Mouse (Mus musculus) CH12.LX (cell line): Measurements from ENCODE around the gene Ctsh.

Source experiments
- CHD1 ChIP-seq: IDR thresholded peaks from 2 replicates; pipeline ENCODE4 v1.6.1; 2012; ENCODE audit warnings: low read depth, low read length, improper control_type of control experiment, inconsistent platforms
- CHD2 ChIP-seq: IDR thresholded peaks from 2 replicates; pipeline ENCODE4 v1.6.1; 2011; ENCODE audit warnings: low read length, improper control_type of control experiment
- CTCF ChIP-seq, 2 experiments: IDR thresholded peaks in 1 of 2; conservative IDR thresholded peaks in 1 of 2; 2 replicates each; pipeline ENCODE4 v1.5.1; 2011 to 2012; ENCODE audit warnings: low read depth in 2 of 2, low read length in 2 of 2, improper control_type of control experiment in 1 of 2, inconsistent platforms in 1 of 2, mild to moderate bottlenecking in 1 of 2, moderate library complexity in 1 of 2
- E2F4 ChIP-seq: IDR thresholded peaks from 2 replicates; pipeline ENCODE4 v1.6.1; 2011; ENCODE audit warnings: low read depth, low read length, improper control_type of control experiment; ENCODE audit not compliant: insufficient replicate concordance
- ELF1 ChIP-seq: IDR thresholded peaks from 2 replicates; pipeline ENCODE4 v1.6.1; 2014; ENCODE audit warnings: low read depth, mild to moderate bottlenecking, inconsistent platforms, low read length, improper control_type of control experiment
- EP300 ChIP-seq: IDR thresholded peaks from 2 replicates; pipeline ENCODE4 v1.6.1; 2011; ENCODE audit warnings: low read length, improper control_type of control experiment
- PAX5 ChIP-seq: IDR thresholded peaks from 2 replicates; pipeline ENCODE4 v1.6.1; 2012; ENCODE audit warnings: low read length, inconsistent platforms, mixed read lengths
- POLR2A ChIP-seq: IDR thresholded peaks from 2 replicates; pipeline ENCODE4 v1.6.1; 2011; ENCODE audit warnings: low read depth, mild to moderate bottlenecking, improper control_type of control experiment, low read length
- POLR2AphosphoS2 ChIP-seq: IDR thresholded peaks from 2 replicates; pipeline ENCODE4 v1.6.1; 2011; ENCODE audit warnings: low read depth, low read length, improper control_type of control experiment
- TBP ChIP-seq: conservative IDR thresholded peaks from 2 replicates; pipeline ENCODE4 v1.6.1; 2011; ENCODE audit warnings: low read depth, low read length, improper control_type of control experiment
- USF1 ChIP-seq: IDR thresholded peaks from 2 replicates; pipeline ENCODE4 v1.6.1; 2014; ENCODE audit warnings: low read depth, mild to moderate bottlenecking, inconsistent platforms, low read length, improper control_type of control experiment
- ZC3H11A ChIP-seq: IDR thresholded peaks from 2 replicates; pipeline ENCODE4 v1.6.1; 2012; ENCODE audit warnings: low read depth, mild to moderate bottlenecking, inconsistent platforms, low read length, improper control_type of control experiment
- ZMIZ1 ChIP-seq: IDR thresholded peaks from 2 replicates; pipeline ENCODE4 v1.6.1; 2012; ENCODE audit warnings: low read depth, mild to moderate bottlenecking, inconsistent platforms, low read length, improper control_type of control experiment

GRCm38 (mm10) chr9:90006432-90006831, 47.5 kb upstream of the Ctsh start:
- no peak for TF ChIP-seq CTCF (conservative IDR thresholded peaks at IDR 0.05 in 1 of 2, IDR thresholded peaks at IDR 0.05 in 1 of 2; ENCODE audit: low read depth in 2 of 2, low read length in 2 of 2)
- TF ChIP-seq ELF1, result no peak
- no peak for TF ChIP-seq USF1
- TF ChIP-seq EP300, result no peak
- no peak for TF ChIP-seq E2F4
- TF ChIP-seq PAX5, result no peak
- no peak for TF ChIP-seq POLR2A
- TF ChIP-seq CHD2, result no peak
- TF ChIP-seq POLR2AphosphoS2, result no peak
- TF ChIP-seq ZMIZ1, result no peak
- TF ChIP-seq TBP, result no peak
- TF ChIP-seq CHD1, result no peak
- no peak for TF ChIP-seq ZC3H11A
